Mouse (Mus musculus) testis, adult 2 months (tissue): Measurements from ENCODE around the gene Sytl1.

Experiments
- CTCF ChIP-seq: fragments of 200-500 bp; IDR thresholded peaks from 2 replicates; pipeline ENCODE4 v1.5.1; 2012; ENCODE audit warnings: low read depth, mild to moderate bottlenecking, inconsistent platforms, low read length, moderate library complexity; ENCODE audit not compliant: control insufficient read depth, insufficient read depth, insufficient replicate concordance
- POLR2A ChIP-seq: fragments of 200-500 bp; IDR thresholded peaks from 2 replicates; pipeline ENCODE4 v1.6.1; 2012; ENCODE audit warnings: low read depth, mild to moderate bottlenecking, inconsistent platforms, low read length, moderate library complexity; ENCODE audit not compliant: control insufficient read depth

DNA sequence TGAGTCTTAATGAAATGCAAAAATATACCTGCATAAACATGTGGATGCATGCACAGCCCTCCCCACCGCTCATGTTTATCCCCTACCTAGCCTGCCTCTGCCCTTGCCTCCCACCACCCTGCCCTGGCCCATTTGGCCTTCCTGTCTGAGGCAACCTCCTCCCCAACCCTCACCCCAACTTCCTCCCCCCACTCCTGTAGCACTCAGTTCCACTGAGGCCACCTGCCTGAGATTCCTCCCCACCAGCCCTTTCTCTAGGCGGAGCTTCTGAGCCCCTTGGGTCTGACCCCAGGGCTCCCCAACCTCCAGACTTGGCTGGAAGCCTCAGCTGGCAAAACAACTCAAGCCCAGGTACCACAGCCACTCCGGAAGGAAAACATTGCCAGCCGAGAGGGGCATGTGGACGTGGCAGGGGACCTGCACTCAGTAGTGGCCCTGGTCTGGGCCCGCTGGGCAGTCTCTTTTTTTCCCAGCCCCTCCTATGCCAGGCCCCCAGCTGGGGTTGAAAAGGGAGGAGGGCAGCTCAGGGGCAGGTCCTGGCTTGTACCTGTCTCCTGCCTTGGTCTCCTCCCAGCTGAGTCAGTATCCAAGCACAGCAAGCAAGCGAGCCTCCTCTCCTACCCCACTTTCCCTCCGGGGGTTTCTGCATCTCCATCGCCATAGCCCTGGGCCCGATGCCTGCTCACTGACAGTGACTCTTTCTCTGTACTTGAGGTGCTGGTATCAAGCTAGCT lies 1.1 kb downstream of the Sytl1 start:
- TF ChIP-seq CTCF (no peak), POLR2A (no peak)
